Comparison of ENCODE assay signal across 27 mouse cellular contexts in the genomic region with DNA sequence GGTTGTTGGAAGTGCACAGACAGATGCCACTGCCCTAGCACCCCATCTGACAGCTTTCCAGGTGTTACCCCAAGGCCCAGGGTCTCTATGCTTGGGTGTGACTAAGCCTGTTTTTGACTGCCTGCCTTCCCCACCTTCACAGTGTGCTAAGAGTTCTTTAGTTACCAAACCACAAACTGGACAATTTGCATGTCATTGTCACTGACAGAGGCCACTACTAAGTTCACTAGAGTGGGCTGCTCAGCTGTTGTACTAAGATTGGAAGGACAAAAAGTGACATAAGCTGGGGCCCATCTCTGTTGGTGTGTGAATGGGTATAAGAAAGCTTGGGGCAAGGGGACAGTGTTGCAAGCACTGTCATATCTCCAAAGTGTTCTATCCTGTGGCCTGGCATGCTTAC.
DNase-seq lines count a peak whose midpoint lies in the region; ATAC-seq and TF ChIP-seq lines count a peak whose summit lies in the region.
"Had no signal": no experiment of that assay in that cellular context is flagged by ENCODE, and none has a peak within 500 bp of the region (broad histone marks: within the 10 kb centered on the region; RNA-seq: fewer than 3 reads in every experiment).

No protein-coding gene starts in this region.

- peak overlapping the region; percentile 60 for H3K4me3 ChIP-seq in spleen, adult 2 months (ENCODE audit: extremely low read depth, insufficient read depth, insufficient read length)
- H3K4me3 ChIP-seq in liver, postnatal 0 days (ENCODE audit: low read depth, low read length), result peak overlapping the region; percentile 34
- H3K4me3 ChIP-seq: forebrain, embryonic 13.5 days; hindbrain, embryonic 13.5 days; limb, embryonic 10.5 days; limb, embryonic 15.5 days; midbrain, embryonic 12.5 days had no signal

- H3K27ac ChIP-seq in spleen, adult 2 months (ENCODE audit: insufficient read depth, low read length), result peak overlapping the region; percentile 88
- H3K27ac ChIP-seq in liver, postnatal 0 days (ENCODE audit: low read depth), result peak overlapping the region; percentile 64
- H3K27ac ChIP-seq: forebrain, embryonic 13.5 days; hindbrain, embryonic 13.5 days; kidney, postnatal 0 days; limb, embryonic 10.5 days; limb, embryonic 15.5 days; midbrain, embryonic 12.5 days had no signal

- no peak for TF ChIP-seq EP300 in liver, postnatal 0 days (IDR thresholded peaks at IDR 0.05; ENCODE audit: low read depth)

- H3K27me3 ChIP-seq in spleen, adult 2 months (ENCODE audit: control insufficient read depth, insufficient read depth, low read length), result no peaks in the 10 kb centered on the region
- H3K27me3 ChIP-seq in liver, postnatal 0 days (ENCODE audit: insufficient read depth, low read length), result no peaks in the 10 kb centered on the region
- H3K27me3 ChIP-seq: forebrain, embryonic 13.5 days; hindbrain, embryonic 13.5 days; limb, embryonic 15.5 days; midbrain, embryonic 12.5 days had no signal

- peaks cover 47% of the 10 kb centered on the region; the same call in 1 of the 2 replicates for H3K4me1 ChIP-seq in spleen, adult 2 months (ENCODE audit: control insufficient read depth, insufficient read depth, insufficient read length)
- peaks cover 8% of the 10 kb centered on the region for H3K4me1 ChIP-seq in liver, postnatal 0 days (ENCODE audit: insufficient read depth)
- H3K4me1 ChIP-seq: forebrain, embryonic 13.5 days; hindbrain, embryonic 13.5 days; limb, embryonic 15.5 days; midbrain, embryonic 12.5 days had no signal

- H3K4me2 ChIP-seq in liver, postnatal 0 days (ENCODE audit: low read depth, low read length), result peak overlapping the region; percentile 44
- H3K4me2 ChIP-seq: forebrain, embryonic 13.5 days; heart, embryonic 11.5 days; hindbrain, embryonic 13.5 days; limb, embryonic 15.5 days; lung, embryonic 14.5 days; midbrain, embryonic 12.5 days had no signal

- ATAC-seq in liver, postnatal 0 days, result no peak
- no peak for ATAC-seq in cerebellum, adult (ENCODE audit: insufficient number of reproducible peaks, low FRiP score, low TSS enrichment)
- ATAC-seq: forebrain, embryonic 13.5 days; intestine, embryonic 16.5 days had no signal

- no peak overlapping the region for H3K9ac ChIP-seq in liver, postnatal 0 days (replicated peaks)
- H3K9ac ChIP-seq: forebrain, embryonic 13.5 days; hindbrain, embryonic 13.5 days; limb, embryonic 15.5 days; lung, embryonic 14.5 days; midbrain, embryonic 12.5 days had no signal

- H3K36me3 ChIP-seq in spleen, adult 2 months (ENCODE audit: control insufficient read depth, insufficient read depth, low read length), result peaks cover 18% of the 10 kb centered on the region
- H3K36me3 ChIP-seq in liver, postnatal 0 days (replicated peaks; ENCODE audit: insufficient read depth, low read length), result peaks cover 44% of the 10 kb centered on the region
- H3K36me3 ChIP-seq: hindbrain, embryonic 13.5 days; limb, embryonic 10.5 days; midbrain, embryonic 12.5 days had no signal

- H3K9me3 ChIP-seq in liver, postnatal 0 days (ENCODE audit: low read length), result no peaks in the 10 kb centered on the region
- H3K9me3 ChIP-seq: forebrain, embryonic 13.5 days; hindbrain, embryonic 13.5 days; limb, embryonic 10.5 days; limb, embryonic 15.5 days; midbrain, embryonic 12.5 days had no signal

- TF ChIP-seq CTCF in spleen, adult 2 months (IDR thresholded peaks at IDR 0.05; ENCODE audit: extremely low read depth, insufficient read depth, insufficient read length, insufficient replicate concordance), result no peak
- TF ChIP-seq CTCF in liver, postnatal 0 days (IDR thresholded peaks at IDR 0.05; ENCODE audit: low read depth), result no peak

- no peak for TF ChIP-seq POLR2A in spleen, adult 2 months (IDR thresholded peaks at IDR 0.05; ENCODE audit: low read depth, low read length)

- no peak for DNase-seq in spleen, adult 2 months (ENCODE audit: low read depth in 1 of 2, low spot score in 2 of 2)
- DNase-seq in spleen, adult 18-20 months, result no peak
- peak; percentile 28 for DNase-seq in adipocyte (ENCODE audit: low spot score)
- no peak for DNase-seq in liver, postnatal 0 days
- DNase-seq in adrenal gland, adult 8-10 months, result no peak
- DNase-seq in heart, adult 18-20 months, result no peak
- DNase-seq: adrenal gland, postnatal 14 days; cerebellum, adult 2 months; cerebellum, postnatal 14 days; gastrocnemius, postnatal 14 days; heart, postnatal 36 days; kidney, adult 8-10 months; kidney, postnatal 4 days; layer of hippocampus, postnatal 36 days; lung, embryonic 14.5 days; right cerebral cortex, postnatal 14 days; thymus, adult 2 months; thymus, postnatal 4 days had no signal
